Mouse (Mus musculus) 3134 (cell line): ENCODE results near the gene Hipk2.

Source experiments
- DNase-seq: peaks from one replicate; pipeline ENCODE4 v3.0.0-alpha.2; 2011; ENCODE audit warnings: low spot score; ENCODE audit not compliant: insufficient read length; ENCODE audit errors: extremely low read depth

The Hipk2 gene

DNA sequence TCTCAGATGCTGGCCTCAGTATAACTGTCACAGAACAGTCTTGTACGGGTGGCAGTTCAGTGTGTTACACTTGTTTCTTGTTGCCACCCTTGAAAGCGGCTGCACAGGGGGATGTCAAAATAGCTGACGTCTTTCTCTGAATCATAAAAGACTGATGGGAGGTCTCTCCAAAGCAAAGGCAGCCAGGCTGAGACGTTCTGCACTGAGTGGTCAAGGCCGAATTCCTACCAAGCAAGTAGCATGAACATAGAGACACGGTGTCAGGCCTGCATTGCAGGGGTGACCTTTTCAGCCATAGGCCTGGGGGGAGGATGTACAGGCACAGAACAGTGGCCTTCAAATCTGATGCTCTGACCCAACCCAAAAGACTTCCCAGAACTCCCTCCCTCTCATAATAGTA, 30.0 kb upstream of the Hipk2 start:
- no peak for DNase-seq

DNA sequence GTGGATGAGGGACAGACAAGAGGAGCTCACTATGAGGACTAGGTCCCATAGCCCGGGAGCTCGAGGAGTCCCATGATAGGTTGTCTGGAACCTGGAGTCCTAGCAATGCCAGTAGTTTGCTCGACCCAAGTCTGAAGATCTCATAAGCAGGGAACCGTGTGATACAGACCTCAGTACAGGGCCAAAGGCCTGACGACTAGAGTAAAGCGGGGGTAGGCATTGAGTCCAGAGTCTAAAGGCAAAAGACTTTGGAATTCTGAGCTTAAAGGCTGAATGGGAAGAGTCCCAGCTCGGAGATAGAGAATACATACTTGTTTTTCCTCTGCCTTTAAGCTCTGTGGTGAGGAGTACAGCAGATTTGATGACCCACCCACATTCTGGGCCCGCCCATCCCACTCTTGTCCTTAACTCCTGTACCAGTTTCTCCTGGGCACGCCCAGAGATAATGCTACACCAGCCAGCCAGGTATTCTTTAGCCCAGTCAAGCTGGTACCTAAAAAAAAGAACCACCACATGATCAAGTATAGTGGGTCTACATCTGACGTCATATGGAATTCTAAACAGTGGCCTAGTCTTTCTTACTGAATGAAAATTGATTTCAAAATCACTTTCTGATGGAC, 27.0 kb upstream of the Hipk2 start:
- no peak for DNase-seq

- DNase-seq, result no peak
Observed at GRCm38 (mm10) chr6:38901636-38902035, 25.7 kb upstream of the Hipk2 start.

DNA sequence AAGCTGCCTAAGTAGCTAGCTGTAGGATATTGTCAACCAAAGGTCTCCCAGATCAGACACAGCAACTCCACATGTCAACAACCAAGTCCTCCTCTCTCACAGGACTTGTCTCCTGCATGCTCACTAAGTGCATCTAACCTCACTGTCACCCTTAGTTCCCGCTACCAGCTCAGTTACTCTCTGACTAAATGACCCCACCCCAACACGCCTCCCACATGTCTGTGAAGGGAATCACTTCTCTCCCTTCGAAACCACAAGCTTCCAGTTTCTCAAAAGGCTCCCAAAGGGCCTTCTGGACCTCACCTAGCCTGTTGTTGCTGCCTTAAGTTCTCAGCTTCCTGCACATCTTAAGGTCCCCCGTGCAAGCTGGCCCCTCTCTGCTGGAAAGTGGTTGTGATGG, 25.2 kb upstream of the Hipk2 start:
- no peak for DNase-seq

- no peak for DNase-seq
Observed at GRCm38 (mm10) chr6:38900479-38901126, 24.6 kb upstream of the Hipk2 start.

DNA sequence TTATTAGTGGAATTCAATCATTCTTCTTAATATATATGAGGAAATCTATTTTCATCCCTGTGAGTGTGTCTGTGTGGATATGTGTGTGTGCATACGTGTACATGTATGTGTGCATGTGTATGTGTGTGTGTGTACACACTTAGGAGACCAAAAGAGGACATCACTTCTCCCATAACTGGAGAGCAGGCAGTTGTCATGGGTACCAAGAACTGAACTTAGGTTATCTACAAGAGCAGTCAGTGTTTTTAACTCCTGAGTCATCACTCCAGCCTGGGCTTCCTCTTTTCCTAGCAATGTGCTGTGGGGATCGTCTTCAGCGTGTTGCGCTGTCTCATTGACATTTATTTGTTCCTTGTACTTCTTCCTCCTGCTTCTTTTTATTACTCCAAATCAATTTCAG, 24.1 kb upstream of the Hipk2 start:
- no peak for DNase-seq

DNA sequence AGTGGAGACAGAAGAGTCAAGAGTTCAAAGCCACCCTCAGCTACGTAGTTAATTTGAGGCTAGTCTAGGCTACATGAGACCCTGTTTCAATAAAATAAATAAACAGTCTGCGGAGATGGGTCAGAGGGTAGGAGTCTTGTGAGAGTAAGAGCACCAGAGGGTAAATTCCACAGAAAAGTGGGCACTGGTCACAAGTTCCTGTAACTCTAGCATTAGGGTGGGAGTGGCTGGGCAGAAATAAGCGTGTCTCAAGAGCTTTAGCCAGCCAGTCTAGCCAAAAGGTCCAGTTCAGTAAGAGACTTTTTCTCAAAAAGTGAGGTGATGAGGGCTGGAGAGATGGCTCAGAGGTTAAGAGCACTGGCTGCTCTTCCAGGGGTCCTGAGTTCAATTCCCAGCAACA, 17.6 kb upstream of the Hipk2 start:
- no peak for DNase-seq

DNA sequence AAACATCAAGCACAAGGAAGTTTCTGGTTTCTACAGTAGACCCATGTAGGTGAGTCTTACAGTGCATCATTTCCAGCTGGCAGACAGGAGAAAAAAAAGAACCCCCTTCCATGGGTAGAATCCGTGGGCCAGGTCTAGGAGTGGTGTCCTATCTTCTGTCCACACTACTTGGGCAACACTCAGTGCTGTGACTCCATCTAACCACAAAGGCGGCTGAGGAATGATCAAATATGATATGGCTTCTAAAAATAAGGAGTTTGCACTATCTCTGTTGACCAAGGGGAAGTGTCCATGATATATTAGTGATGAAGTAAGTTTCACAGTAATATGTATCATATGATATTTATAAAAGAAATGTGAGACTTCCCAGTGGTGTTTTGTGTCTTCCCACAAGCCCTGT, 16.1 kb upstream of the Hipk2 start:
- DNase-seq, result no peak

- DNase-seq, result no peak
Observed at GRCm38 (mm10) chr6:38889156-38889555, 13.2 kb upstream of the Hipk2 start.

GRCm38 (mm10) chr6:38887436-38887835, 11.5 kb upstream of the Hipk2 start:
- no peak for DNase-seq

- DNase-seq, result no peak
Observed at GRCm38 (mm10) chr6:38885132-38885531, 9.2 kb upstream of the Hipk2 start.

- no peak for DNase-seq
Observed at GRCm38 (mm10) chr6:38884482-38884881, 8.5 kb upstream of the Hipk2 start.

- DNase-seq, result peak; percentile 66
Observed at GRCm38 (mm10) chr6:38882728-38883171, 6.8 kb upstream of the Hipk2 start.

GRCm38 (mm10) chr6:38881975-38882374, 6.0 kb upstream of the Hipk2 start:
- no peak for DNase-seq

GRCm38 (mm10) chr6:38881468-38881867, 5.5 kb upstream of the Hipk2 start:
- no peak for DNase-seq

DNA sequence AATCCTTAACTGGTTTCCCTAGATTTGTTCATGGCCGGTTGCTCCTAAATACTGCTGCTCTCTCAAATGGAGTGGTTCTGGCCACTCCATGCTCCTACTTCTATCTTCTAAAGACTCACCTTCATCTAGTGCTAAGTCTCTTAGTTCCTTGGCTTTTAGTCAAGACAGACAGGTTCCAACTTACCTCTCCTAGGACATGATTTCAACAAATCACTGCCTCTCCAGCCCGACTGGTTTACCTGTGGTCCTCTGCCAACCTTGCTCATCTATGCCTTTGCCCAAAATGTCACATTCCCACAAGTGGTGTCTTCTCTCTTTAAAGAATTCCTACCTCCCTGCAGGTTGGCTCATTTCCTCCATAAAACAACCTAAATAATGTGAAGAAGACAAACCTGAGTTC, 1.7 kb upstream of the Hipk2 start:
- no peak for DNase-seq

DNA sequence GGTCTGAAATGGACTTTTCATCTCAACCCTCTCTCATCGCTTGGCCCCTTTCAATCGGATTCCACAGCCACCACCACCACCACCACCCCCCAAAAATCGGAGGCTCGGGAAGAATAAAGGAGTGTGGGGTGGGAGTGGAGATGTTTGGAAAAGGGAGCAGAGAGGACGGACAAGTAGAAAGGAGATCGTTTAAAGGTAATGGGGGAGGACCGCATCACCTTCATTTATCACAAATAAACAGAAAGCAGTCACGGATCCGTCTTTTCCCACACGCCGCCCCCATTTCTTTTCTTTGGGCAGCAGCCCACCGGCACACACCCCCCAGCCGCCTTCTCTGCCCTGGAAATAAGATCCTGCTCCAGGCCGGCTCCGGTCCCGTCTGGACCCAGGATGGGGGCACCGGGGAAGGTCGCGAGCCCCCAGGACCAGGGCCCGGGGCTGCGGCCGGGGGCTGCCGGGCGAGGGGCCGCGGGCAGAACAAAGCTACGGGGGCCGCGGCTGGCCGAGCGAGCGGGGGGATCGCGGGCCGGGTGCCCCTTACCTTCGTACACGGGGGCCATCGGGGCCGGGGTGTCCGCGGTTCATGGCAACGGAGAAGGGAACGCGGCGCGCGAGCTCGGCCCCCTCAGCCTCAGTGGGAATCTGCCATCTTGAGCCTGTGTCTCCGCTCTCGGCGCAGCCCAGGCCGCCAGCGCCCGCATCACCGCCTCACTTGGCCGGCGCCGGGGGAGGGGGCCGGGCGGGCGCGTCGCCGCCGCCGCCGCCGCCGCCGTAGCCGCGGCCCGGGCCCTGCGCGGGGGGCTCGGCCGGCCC, 501 bp downstream of the Hipk2 start, which contains the start of gene Tbxas1:
TSS of gene Tbxas1 (plus strand) at position 147 of the 813 bp plus-strand sequence.
- DNase-seq, result peak; percentile 27

DNA sequence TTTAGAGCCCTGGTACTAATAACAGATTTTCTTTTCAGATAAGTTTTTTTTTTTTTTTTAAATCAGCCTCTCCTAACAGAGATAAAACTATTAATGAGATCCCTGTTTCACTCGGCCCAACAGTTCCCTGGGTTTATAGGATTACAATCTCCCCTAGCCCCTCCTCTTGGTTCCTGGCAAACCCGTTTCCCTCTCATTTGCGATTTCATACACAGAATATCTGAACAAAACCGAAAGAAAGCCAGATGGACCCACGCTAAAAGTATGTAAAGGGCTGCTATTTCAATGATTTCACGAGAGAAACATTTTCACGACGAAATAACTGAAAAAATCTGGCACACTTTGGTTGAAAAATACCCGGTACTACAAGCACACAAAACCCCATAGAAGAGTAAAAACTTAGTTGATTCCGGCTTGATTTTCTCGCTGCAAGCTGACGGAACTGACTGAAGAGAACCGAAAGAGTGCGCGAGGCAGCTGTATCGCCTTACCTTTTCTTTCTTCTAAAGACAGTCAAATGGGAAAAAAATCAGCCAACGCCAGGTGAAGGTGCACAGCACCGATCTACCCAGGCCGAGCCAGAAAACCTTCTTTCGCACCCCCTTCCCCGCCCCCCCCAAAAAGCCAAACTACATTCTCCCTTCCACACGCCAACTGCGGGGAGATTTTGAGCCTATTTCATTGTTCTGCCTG, 1.3 kb downstream of the Hipk2 start:
- peak; percentile 24 for DNase-seq

GRCm38 (mm10) chr6:38874035-38874434, 1.9 kb downstream of the Hipk2 start:
- peak; percentile 35 for DNase-seq

DNA sequence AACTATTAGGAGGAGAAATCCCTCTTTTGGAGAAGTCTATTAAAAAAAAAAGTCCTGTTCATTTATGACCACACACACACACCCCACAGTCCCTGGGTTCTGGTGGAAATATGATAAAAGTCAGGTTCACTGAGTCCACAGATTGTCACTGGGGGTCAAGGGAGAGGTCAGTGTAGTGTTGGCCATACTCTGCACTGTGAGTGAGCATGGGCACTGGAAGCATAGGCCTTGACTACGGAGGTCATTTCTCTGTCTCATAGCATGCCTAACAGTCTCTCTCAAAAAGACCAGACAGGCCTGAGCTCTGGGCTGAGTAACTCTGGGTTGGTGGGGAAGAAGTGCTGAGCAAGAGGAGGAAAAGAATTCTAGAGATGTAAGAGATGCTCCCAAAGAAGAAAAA, 2.6 kb downstream of the Hipk2 start:
- DNase-seq, result no peak

DNA sequence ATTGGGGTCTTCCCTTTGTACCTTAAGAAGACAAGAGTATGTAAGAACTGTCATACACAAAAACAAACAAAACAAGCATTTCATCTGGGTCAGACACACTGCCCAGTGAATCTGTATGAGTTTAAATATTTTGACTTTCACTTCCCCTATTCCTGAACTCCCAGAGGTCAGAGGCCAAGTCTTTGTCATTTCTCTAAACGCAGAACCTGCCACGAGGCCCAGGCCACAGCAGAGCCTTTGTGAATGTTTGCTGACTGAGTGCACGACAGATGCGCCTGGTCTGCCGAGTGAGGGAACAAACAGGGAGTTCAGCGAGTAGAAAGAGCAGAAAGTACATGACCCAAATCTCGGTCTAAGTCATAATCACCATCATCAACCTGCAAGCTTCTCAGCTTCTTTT, 4.9 kb downstream of the Hipk2 start:
- no peak for DNase-seq
